Mouse (Mus musculus): ENCODE data around the gene Ctsc. TPM values are rescaled to one million over a fixed set of nuclear protein-coding genes. Genes with fewer than 3 reads are reported as not detected.
"Not testable (repeated sequence)": the region's sequence is repeated elsewhere in the genome, so short reads cannot be mapped to it uniquely, and the experiment has no call there.

Ctsc gene
- polyA plus RNA-seq (2012): 0.30 and 0.51 TPM in 2 replicates

DNA sequence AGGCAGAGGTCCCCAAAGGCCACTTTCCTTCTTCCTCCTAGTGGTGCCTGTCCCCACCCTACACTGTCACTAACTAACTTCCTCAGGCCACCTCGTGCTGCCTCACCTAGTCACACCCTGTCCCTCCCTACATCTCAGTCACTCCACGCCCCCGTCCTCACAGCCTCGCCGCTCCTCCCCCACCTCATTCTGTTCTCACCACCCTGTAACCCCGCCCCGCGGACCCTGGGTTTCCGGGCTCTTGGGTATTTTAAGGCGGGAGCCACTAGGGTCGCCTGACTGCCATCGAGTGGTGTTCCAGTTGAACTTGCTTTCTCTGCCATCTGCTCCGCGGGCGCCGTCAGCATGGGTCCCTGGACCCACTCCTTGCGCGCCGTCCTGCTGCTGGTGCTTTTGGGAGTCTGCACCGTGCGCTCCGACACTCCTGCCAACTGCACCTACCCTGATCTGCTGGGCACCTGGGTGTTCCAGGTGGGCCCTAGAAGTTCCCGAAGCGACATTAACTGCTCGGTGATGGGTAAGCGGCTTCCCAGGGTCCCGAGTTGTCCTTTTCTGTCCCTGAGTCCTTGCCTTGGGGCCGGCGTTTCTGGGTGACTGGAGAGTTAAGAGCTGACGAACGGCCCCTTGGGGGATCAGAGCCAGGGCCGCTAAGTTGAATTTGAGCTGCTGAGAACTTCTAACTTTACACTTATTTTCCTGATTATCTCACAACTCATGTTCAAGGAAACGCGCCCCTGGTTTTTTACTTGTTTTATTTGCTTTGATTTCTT is at the start of gene Ctsc:
Gene Ctsc (plus strand): TSS at position 228 of the 770 bp plus-strand sequence.
- Histone ChIP-seq H3K9me3 (ENCODE audit: control insufficient read depth, low read length) (no peaks in the 10 kb centered on the region), H3K27me3 (ENCODE audit: control insufficient read depth) (peaks cover 3% of the 10 kb centered on the region; the same call in 1 of the 2 replicates), H3K4me3 (replicated peaks) (peak within 1 kb of the TSS; percentile 62), H3K4me1 (ENCODE audit: control insufficient read depth) (peaks cover 15% of the 10 kb centered on the region), H3K36me3 (ENCODE audit: control insufficient read depth) (no peaks in the 10 kb centered on the region)
- TF ChIP-seq TAL1 (IDR thresholded peaks at IDR 0.05; ENCODE audit: low read length): no peak
- TF ChIP-seq GATA1 (IDR thresholded peaks at IDR 0.05; ENCODE audit: low read length): no peak

DNA sequence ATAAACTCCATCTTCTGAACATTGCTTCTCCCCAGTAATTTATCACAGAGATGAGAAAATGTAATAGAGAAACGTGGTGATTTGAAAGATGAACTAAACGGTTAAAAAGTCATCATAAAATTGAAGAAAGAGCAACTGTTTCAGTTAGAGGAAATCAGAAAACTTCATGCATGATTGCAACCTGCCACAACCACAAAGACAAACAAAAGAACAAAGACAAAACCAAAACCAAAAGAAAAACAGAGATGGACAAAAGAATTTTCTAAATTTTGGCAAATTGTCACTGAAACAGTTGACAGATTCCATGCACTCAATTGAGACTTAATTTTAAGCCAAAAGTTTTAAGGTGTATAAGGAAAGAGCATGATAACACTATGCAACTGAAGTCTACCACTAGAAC is 48.8 kb upstream of the Ctsc start:
- Histone ChIP-seq H3K4me1 (ENCODE audit: control insufficient read depth) (no peaks in the 10 kb centered on the region), H3K36me3 (ENCODE audit: control insufficient read depth) (no peaks in the 10 kb centered on the region), H3K4me3 (replicated peaks) (no peak overlapping the region), H3K9me3 (ENCODE audit: control insufficient read depth, low read length) (no peaks in the 10 kb centered on the region), H3K27me3 (ENCODE audit: control insufficient read depth) (no peaks in the 10 kb centered on the region)
- no peak for TF ChIP-seq TAL1 (IDR thresholded peaks at IDR 0.05; ENCODE audit: low read length)
- no peak for TF ChIP-seq GATA1 (IDR thresholded peaks at IDR 0.05; ENCODE audit: low read length)

DNA sequence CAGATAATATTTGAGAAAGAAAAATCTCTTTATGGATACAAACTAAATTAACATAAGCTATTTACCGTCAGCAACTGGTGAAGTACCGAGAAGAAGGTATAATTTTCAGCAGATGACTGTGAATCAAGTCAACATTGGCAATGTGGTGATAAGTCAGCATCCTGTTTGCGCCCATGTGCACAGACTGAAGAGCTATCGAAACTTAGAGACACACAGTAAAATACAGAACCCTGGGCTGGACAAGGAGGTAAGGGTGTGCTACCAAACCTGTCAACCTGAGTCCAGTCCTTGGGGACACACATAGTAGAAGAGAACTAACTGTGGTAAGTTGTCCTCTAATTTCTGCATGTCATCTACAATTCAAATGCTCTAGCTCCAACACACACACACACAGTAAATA is 47.8 kb upstream of the Ctsc start:
- no peaks in the 10 kb centered on the region for H3K36me3 ChIP-seq (ENCODE audit: control insufficient read depth)
- no peaks in the 10 kb centered on the region for H3K27me3 ChIP-seq (ENCODE audit: control insufficient read depth)
- H3K4me1 ChIP-seq (ENCODE audit: control insufficient read depth): no peaks in the 10 kb centered on the region
- H3K4me3 ChIP-seq (replicated peaks): no peak overlapping the region
- H3K9me3 ChIP-seq (ENCODE audit: control insufficient read depth, low read length): no peaks in the 10 kb centered on the region
- no peak for TF ChIP-seq GATA1 (IDR thresholded peaks at IDR 0.05; ENCODE audit: low read length)
- TF ChIP-seq TAL1 (IDR thresholded peaks at IDR 0.05; ENCODE audit: low read length): no peak

DNA sequence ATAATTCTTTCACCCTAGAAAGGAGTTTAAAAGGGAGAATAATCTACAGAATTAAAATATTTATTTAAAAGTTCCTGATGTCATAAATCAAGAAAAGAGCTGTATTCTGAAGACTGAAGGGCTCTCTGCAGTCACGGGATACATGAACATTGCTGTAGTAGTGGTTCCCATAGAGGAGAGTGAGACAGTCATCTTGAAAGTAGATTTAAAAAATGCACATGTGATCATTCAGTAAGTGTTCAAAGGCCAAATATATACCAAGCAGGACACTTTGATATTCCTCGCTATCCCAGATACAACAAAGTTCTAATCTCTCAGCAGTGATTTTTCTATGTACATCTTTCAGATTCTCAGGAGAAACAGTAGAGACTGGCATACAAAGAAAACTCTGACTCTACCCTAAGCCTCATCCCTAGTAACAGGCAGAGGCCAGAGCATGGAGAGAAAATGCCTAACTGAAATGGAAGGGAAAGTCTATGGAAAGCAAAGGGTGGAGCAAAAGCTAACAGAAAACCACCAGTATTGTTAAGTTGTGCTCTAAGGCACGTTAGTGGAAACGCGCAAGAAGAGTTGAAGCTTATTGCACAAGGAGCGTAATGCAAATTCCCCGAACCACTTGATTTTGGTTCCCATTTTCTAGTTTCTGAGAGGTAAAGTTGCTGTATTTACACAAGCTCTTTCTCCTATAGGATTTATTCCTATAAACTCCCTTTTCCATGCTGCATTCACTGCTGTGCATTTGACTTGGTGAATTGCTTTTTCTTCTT is 46.9 kb upstream of the Ctsc start:
- H3K9me3 ChIP-seq (ENCODE audit: control insufficient read depth, low read length): no peaks in the 10 kb centered on the region
- no peak overlapping the region for H3K4me3 ChIP-seq (replicated peaks)
- H3K4me1 ChIP-seq (ENCODE audit: control insufficient read depth): no peaks in the 10 kb centered on the region
- no peaks in the 10 kb centered on the region for H3K27me3 ChIP-seq (ENCODE audit: control insufficient read depth)
- TF ChIP-seq GATA1 (IDR thresholded peaks at IDR 0.05; ENCODE audit: low read length) (no peak), TAL1 (IDR thresholded peaks at IDR 0.05; ENCODE audit: low read length) (no peak)
- H3K36me3 ChIP-seq (ENCODE audit: control insufficient read depth): no peaks in the 10 kb centered on the region

DNA sequence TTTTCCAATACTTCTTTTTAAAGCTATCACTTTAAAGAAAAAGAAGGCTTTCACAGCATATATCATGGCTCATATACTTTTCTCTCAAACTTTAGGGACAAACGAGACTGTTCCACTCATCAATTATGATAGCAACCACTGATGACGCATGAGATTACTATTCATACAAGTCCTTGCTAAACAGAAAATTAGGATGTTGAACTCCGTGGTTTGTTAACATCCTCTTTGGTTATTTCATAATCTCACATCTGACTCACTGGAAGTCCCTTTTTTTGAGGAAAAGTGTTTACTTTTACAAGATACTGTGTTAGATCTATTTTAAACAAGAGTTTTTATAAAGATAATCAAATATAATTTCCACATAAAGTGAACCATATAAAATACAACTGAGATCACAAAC is 34.8 kb upstream of the Ctsc start:
- Histone ChIP-seq H3K4me1 (ENCODE audit: control insufficient read depth) (no peaks in the 10 kb centered on the region), H3K9me3 (ENCODE audit: control insufficient read depth, low read length) (no peaks in the 10 kb centered on the region), H3K36me3 (ENCODE audit: control insufficient read depth) (no peaks in the 10 kb centered on the region), H3K27me3 (ENCODE audit: control insufficient read depth) (no peaks in the 10 kb centered on the region), H3K4me3 (replicated peaks) (no peak overlapping the region)
- no peak for TF ChIP-seq TAL1 (IDR thresholded peaks at IDR 0.05; ENCODE audit: low read length)
- no peak for TF ChIP-seq GATA1 (IDR thresholded peaks at IDR 0.05; ENCODE audit: low read length)

DNA sequence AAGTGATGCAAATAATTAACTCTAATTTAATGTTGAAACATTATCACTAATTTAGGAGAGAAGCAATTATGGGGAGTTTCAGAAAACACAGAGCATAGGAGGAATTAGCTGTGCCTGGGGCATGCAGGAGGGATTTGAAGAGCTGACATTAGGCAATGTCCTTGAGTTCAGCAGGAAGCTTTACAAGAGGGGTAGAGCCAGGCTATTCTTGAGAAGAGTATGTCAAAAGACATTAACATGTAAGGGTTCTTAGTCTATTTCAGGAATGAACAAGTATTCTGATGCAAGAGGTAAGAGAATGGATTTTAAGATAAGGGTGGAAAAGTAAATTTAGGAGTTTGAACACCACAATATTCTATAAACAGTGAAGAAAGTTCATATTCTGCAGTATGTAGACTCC is 33.4 kb upstream of the Ctsc start:
- Histone ChIP-seq H3K4me1 (ENCODE audit: control insufficient read depth) (no peaks in the 10 kb centered on the region), H3K4me3 (replicated peaks) (no peak overlapping the region), H3K9me3 (ENCODE audit: control insufficient read depth, low read length) (no peaks in the 10 kb centered on the region), H3K36me3 (ENCODE audit: control insufficient read depth) (no peaks in the 10 kb centered on the region), H3K27me3 (ENCODE audit: control insufficient read depth) (no peaks in the 10 kb centered on the region)
- TF ChIP-seq TAL1 (IDR thresholded peaks at IDR 0.05; ENCODE audit: low read length) (no peak), GATA1 (IDR thresholded peaks at IDR 0.05; ENCODE audit: low read length) (no peak)

DNA sequence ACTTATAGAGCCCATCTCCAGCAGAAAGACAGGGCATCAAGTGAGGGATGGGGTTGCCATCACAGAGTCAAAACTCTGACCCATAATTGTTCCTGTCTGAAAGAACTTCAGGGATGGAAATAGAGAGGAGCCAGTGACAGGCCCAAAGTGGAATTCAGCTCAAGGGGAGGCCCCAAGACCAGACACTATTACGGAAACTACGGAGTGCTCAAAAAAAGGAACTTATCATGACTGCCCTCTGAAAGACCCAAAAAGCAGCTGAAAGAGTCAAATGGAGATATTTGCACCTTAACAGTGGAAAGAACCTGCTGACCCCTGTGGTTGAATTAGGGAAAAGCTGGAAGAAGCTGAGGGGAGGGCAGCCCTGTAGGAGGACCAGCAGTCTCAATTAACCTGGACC is 27.5 kb upstream of the Ctsc start:
- H3K4me3 ChIP-seq (replicated peaks); H3K4me1 ChIP-seq (ENCODE audit: control insufficient read depth); H3K27me3 ChIP-seq (ENCODE audit: control insufficient read depth); H3K36me3 ChIP-seq (ENCODE audit: control insufficient read depth); H3K9me3 ChIP-seq (ENCODE audit: control insufficient read depth, low read length): not testable (repeated sequence)

DNA sequence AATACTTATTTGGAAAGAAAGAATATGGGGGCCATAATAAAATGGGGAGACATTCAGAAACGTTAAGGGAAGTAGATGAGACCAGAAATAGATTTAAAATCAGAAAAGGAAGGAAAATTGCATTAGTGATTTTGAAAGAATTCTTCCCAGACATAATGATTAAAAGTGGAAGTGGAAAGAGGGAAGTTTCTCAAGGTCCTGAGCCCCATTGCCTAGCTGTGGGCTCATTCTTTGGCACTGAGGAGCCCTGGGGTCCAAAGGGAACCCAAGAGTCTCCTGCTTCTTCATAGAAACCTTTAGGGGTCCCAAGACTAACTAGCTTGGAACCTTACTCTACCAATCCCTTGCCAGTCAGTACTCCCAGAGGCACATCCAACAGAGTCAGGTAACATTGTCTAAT is 26.4 kb upstream of the Ctsc start:
- no peaks in the 10 kb centered on the region for H3K27me3 ChIP-seq (ENCODE audit: control insufficient read depth)

DNA sequence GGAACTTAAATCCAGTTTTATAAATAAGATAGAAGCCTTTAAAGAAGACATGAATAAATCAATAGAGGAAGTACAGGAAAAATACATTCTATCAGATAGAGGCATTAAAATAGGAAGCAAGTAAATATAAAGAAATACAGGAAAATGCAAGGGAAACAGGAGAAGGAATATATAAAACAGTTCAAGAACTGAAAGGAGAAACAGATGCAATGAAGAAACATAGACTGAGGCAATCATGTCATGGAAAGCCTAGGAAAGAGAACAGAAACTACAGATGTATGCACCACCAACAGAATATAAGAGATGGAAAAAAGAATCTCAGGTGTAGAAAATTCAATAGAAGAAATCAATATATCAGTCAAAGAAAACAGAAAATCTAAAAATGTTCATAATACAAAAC is 25.8 kb upstream of the Ctsc start:
- no peaks in the 10 kb centered on the region for H3K36me3 ChIP-seq (ENCODE audit: control insufficient read depth)
- no peaks in the 10 kb centered on the region for H3K27me3 ChIP-seq (ENCODE audit: control insufficient read depth)
- no peak for TF ChIP-seq TAL1 (IDR thresholded peaks at IDR 0.05; ENCODE audit: low read length)
- TF ChIP-seq GATA1 (IDR thresholded peaks at IDR 0.05; ENCODE audit: low read length): no peak
- H3K4me3 ChIP-seq (replicated peaks): no peak overlapping the region
- no peaks in the 10 kb centered on the region for H3K4me1 ChIP-seq (ENCODE audit: control insufficient read depth)
- H3K9me3 ChIP-seq (ENCODE audit: control insufficient read depth, low read length): no peaks in the 10 kb centered on the region

More for the DNA sequence above, 26.4 kb upstream of the Ctsc start:
- H3K4me1 ChIP-seq (ENCODE audit: control insufficient read depth): no peaks in the 10 kb centered on the region
- no peaks in the 10 kb centered on the region for H3K36me3 ChIP-seq (ENCODE audit: control insufficient read depth)
- no peak overlapping the region for H3K4me3 ChIP-seq (replicated peaks)
- TF ChIP-seq TAL1 (IDR thresholded peaks at IDR 0.05; ENCODE audit: low read length): no peak
- TF ChIP-seq GATA1 (IDR thresholded peaks at IDR 0.05; ENCODE audit: low read length): no peak
- no peaks in the 10 kb centered on the region for H3K9me3 ChIP-seq (ENCODE audit: control insufficient read depth, low read length)

All from erythroblast, embryonic 14.5 days (primary cell).